Mouse (Mus musculus) kidney, embryonic 14.5 days (tissue): ENCODE data around the gene Rcsd1. TPM values are rescaled to one million over a fixed set of nuclear protein-coding genes. Genes with fewer than 3 reads are reported as not detected.

ENCODE experiments used
- ATAC-seq: fragments of 200-750 bp; cut with Nextera tagmentation; 2 replicates; pipeline ENCODE4 v1.8.0; 2017; ENCODE audit warnings: moderate number of reproducible peaks, mild to moderate bottlenecking, moderate TSS enrichment, moderate library complexity; ENCODE audit not compliant: low FRiP score, low TSS enrichment
- H3K27ac ChIP-seq: fragments of 300-500 bp; sonication (generic); 2 replicates; pipeline ENCODE4 v1.5.1; 2014; ENCODE audit warnings: low read depth, mild to moderate bottlenecking, low read length, moderate library complexity, mixed read lengths
- H3K27me3 ChIP-seq: fragments of 300-500 bp; sonication (generic); 2 replicates; pipeline ENCODE4 v1.6.1; 2014; ENCODE audit warnings: mild to moderate bottlenecking, low read length; ENCODE audit not compliant: control insufficient read depth, insufficient read depth
- H3K36me3 ChIP-seq: fragments of 300-500 bp; sonication (generic); 2 replicates; pipeline ENCODE4 v1.6.1; 2014; ENCODE audit warnings: low read length, mixed read lengths; ENCODE audit not compliant: control insufficient read depth, insufficient read depth
- H3K4me1 ChIP-seq: fragments of 300-500 bp; sonication (generic); 2 replicates; pipeline ENCODE4 v1.6.1; 2014; ENCODE audit warnings: low read length, mixed read lengths; ENCODE audit not compliant: control insufficient read depth, insufficient read depth
- H3K4me2 ChIP-seq: fragments of 300-500 bp; sonication (generic); replicated peaks from 2 replicates; pipeline ENCODE4 v1.6.1; 2014; ENCODE audit warnings: low read depth, mild to moderate bottlenecking, low read length
- H3K4me3 ChIP-seq: fragments of 300-500 bp; sonication (generic); 2 replicates; pipeline ENCODE4 v1.5.1; 2014; ENCODE audit warnings: mild to moderate bottlenecking, low read length
- H3K9ac ChIP-seq: fragments of 300-500 bp; sonication (generic); 2 replicates; pipeline ENCODE4 v1.6.1; 2014; ENCODE audit warnings: low read depth, mild to moderate bottlenecking, low read length, moderate library complexity
- H3K9me3 ChIP-seq: fragments of 300-500 bp; sonication (generic); 2 replicates; pipeline ENCODE4 v1.6.1; 2016; ENCODE audit warnings: low read length; ENCODE audit not compliant: control insufficient read depth
- WGBS: fragments of 180-500 bp; shearing (Covaris S2); extraction: QIAGEN DNeasy Blood & Tissue Kit; methylation state at CpG from one replicate; pipeline ENCODE4 v1.1.7; 2014; 5-methylcytosine and 5-hydroxymethylcytosine counted together
- polyA plus RNA-seq: library from polyadenylated mRNA; unstranded; fragments of >200 nt; fragmentation: Nextera tagmentation; extraction: Ambion mirVana; gene quantifications from 2 replicates; pipeline ENCODE4 v1.2.1, GENCODE M21; 2014

Gene Rcsd1
- polyA plus RNA-seq, 1 experiment from 2014 or later, result 44.4 TPM

DNA sequence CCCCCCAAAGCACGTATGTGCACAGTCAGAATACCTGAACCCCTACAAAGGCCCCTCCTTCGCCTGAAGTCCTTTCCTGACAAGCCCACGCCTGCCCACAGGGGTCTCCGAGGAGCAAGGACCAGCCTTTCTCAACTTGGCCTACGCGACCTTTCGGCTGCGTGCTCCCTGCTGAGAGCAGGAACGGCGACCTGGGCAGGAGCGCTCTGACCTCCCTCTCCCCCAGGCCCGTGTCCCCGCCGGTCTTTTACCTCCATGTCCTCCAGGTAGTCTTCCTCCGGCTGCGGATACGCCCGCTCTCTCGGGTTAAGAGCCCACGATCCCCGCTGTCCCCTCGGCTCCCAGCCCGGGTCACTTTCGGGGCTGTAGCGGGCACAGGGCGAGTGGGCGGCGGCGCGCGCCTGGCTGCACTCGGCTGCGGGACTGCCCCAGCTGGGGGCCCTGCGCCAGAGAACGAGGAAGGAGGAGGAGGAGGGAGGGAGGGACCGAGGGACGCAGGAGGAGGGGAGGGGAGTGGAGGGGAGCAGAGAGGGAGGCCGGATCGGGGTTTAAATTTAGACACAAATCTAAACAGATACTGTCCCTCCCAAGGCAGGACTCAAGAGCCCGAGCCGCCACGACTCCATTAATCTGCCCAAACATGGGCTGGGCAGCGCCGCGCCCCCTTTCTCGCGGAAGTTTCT lies 1.8 kb downstream of the Rcsd1 start:
- H3K27ac ChIP-seq, result peak overlapping the region; percentile 77
- WGBS, result under 1% methylated on average over 41 of the region's 47 CpGs

GRCm38 (mm10) chr1:165707241-165707639 lies 2.3 kb downstream of the Rcsd1 start:
- peak overlapping the region; percentile 55 for H3K4me2 ChIP-seq
- no peaks in the 10 kb centered on the region for H3K36me3 ChIP-seq
- WGBS, result 15% methylated on average over 10 of the region's 10 CpGs
- peak overlapping the region; percentile 74 for H3K4me3 ChIP-seq
- H3K9ac ChIP-seq, result peak overlapping the region; percentile 71
- H3K4me1 ChIP-seq, result peaks cover 48% of the 10 kb centered on the region
- H3K27ac ChIP-seq, result peak overlapping the region; percentile 60; the same call in 1 of the 2 replicates
- no peaks in the 10 kb centered on the region for H3K9me3 ChIP-seq
- no peaks in the 10 kb centered on the region for H3K27me3 ChIP-seq
- ATAC-seq, result no peak

More for the DNA sequence above, 1.8 kb downstream of the Rcsd1 start:
- Histone ChIP-seq H3K4me1 (peaks cover 43% of the 10 kb centered on the region), H3K4me2 (peak overlapping the region; percentile 55), H3K36me3 (no peaks in the 10 kb centered on the region), H3K9ac (peak overlapping the region; percentile 71), H3K9me3 (no peaks in the 10 kb centered on the region), H3K4me3 (peak overlapping the region; percentile 74), H3K27me3 (no peaks in the 10 kb centered on the region)
- peak; percentile 86 for ATAC-seq

GRCm38 (mm10) chr1:165706492-165706891 lies 3.1 kb downstream of the Rcsd1 start:
- H3K27me3 ChIP-seq, result no peaks in the 10 kb centered on the region
- no peak for ATAC-seq
- H3K36me3 ChIP-seq, result no peaks in the 10 kb centered on the region
- peak overlapping the region; percentile 74 for H3K4me3 ChIP-seq
- peak overlapping the region; percentile 71; the same call in 1 of the 2 replicates for H3K9ac ChIP-seq
- peak overlapping the region; percentile 8; the same call in 1 of the 2 replicates for H3K27ac ChIP-seq
- WGBS, result 55% methylated on average over 4 of the region's 4 CpGs
- peak overlapping the region; percentile 55 for H3K4me2 ChIP-seq
- H3K4me1 ChIP-seq, result peaks cover 56% of the 10 kb centered on the region
- H3K9me3 ChIP-seq, result no peaks in the 10 kb centered on the region

- peak overlapping the region; percentile 55 for H3K4me2 ChIP-seq
- peak overlapping the region; percentile 74; the same call in 1 of the 2 replicates for H3K4me3 ChIP-seq
Observed at GRCm38 (mm10) chr1:165705868-165706348, 3.6 kb downstream of the Rcsd1 start.

DNA sequence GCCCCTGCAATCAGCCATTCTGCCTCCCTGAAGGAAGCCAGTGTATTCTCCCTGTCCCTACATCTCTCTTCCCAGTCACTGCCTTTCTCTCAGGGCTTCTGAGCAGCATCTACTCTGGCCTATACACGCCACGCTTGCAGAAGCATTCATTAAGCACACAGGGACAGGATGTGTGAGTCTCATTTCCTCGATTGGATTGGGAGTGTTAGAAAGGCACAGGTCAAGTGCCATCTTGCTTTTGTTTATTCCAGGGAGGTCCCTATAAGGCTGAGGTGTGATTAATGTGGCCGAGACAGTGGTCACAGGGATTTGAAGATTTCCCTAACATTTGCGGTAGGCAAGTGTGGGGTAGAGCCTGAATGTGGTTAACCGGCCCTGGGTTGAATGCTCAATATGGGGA lies 4.2 kb downstream of the Rcsd1 start:
- Histone ChIP-seq H3K27me3 (no peaks in the 10 kb centered on the region), H3K4me2 (peak overlapping the region; percentile 6; the same call in 1 of the 2 replicates), H3K4me3 (no peak overlapping the region), H3K9ac (no peak overlapping the region), H3K9me3 (no peaks in the 10 kb centered on the region), H3K36me3 (no peaks in the 10 kb centered on the region), H3K27ac (no peak overlapping the region), H3K4me1 (peaks cover 67% of the 10 kb centered on the region)
- ATAC-seq, result no peak
- WGBS, result 54% methylated on average over 6 of the region's 6 CpGs

More at GRCm38 (mm10) chr1:165705868-165706348, 3.6 kb downstream of the Rcsd1 start:
- H3K36me3 ChIP-seq, result no peaks in the 10 kb centered on the region
- peak overlapping the region; percentile 31; the same call in 1 of the 2 replicates for H3K9ac ChIP-seq
- H3K9me3 ChIP-seq, result no peaks in the 10 kb centered on the region
- peaks cover 61% of the 10 kb centered on the region for H3K4me1 ChIP-seq
- 70% methylated on average over 7 of the region's 7 CpGs for WGBS
- no peaks in the 10 kb centered on the region for H3K27me3 ChIP-seq
- peak overlapping the region; percentile 56; the same call in 1 of the 2 replicates for H3K27ac ChIP-seq
- no peak for ATAC-seq

DNA sequence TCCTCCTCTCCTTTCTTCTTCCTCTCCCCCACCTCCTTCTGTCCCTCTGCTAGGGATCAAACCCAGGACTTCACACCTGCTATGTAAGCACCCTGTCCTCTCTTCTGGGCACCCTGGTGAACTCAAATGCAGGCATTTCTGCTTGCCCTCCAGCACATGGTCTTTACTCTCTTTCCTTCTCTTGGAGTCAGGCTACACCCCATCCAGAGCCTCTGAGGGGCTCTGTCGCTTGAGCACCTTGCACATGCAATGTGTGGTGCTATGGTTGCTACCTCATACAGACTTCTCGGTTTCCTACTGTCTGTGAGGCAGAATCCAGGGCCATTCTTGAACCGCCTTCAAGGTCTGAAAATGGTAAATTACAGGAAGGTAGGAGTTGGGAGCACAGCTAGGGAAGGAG lies 4.7 kb downstream of the Rcsd1 start:
- Histone ChIP-seq H3K27ac (no peak overlapping the region), H3K4me1 (peaks cover 68% of the 10 kb centered on the region), H3K4me2 (peak overlapping the region; percentile 6; the same call in 1 of the 2 replicates), H3K9ac (no peak overlapping the region), H3K4me3 (no peak overlapping the region), H3K9me3 (no peaks in the 10 kb centered on the region), H3K27me3 (no peaks in the 10 kb centered on the region), H3K36me3 (no peaks in the 10 kb centered on the region)
- no peak for ATAC-seq
- WGBS, result 73% methylated on average over 3 of the region's 3 CpGs

DNA sequence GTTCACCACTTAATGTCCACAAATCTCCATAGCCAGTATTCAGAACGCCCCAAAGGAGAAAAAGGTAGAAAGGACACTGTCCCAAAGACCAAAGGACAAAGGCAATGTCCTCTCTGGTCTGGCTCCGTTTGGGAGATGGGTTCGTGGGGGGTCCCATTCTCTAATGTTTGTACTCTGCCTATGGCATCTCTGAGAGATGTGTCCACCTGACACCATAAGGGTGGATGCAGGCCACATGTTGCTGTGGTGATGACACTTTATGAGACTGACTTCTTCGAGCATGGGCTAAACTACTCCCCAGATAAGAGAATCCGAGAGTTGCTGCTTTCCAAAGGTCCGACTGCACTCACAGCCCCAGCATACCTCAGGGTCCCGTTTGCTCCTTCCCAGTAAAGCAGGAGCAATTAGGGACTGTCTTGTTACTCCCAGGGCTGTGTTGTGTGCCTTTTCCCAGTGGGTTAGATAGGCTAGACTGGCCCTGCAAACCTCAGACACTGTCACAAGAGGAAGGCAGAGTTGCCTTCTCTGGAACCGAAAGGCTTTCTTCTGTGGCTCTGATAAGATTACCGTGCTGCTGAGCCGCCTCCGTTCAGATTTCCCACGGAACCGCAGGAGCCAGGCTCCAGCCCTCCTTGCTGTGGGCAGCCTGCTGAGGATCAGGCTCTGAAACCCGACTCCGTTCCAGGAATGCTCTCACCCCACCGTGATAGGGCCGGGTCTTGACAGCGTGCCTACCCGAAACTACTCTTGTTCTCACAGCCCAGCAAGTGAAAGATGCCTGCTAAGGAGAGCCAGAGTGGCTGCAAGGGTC lies 7.1 kb downstream of the Rcsd1 start:
- peak overlapping the region; percentile 45 for H3K4me2 ChIP-seq
- peak overlapping the region; percentile 43; the same call in 1 of the 2 replicates for H3K27ac ChIP-seq
- no peaks in the 10 kb centered on the region for H3K9me3 ChIP-seq
- peaks cover 53% of the 10 kb centered on the region for H3K4me1 ChIP-seq
- peak; percentile 52 for ATAC-seq
- H3K27me3 ChIP-seq, result no peaks in the 10 kb centered on the region
- WGBS, result 11% methylated on average over 19 of the region's 19 CpGs
- peak overlapping the region; percentile 18 for H3K4me3 ChIP-seq
- peaks cover 3% of the 10 kb centered on the region; the same call in 1 of the 2 replicates for H3K36me3 ChIP-seq
- H3K9ac ChIP-seq, result peak overlapping the region; percentile 35; the same call in 1 of the 2 replicates

DNA sequence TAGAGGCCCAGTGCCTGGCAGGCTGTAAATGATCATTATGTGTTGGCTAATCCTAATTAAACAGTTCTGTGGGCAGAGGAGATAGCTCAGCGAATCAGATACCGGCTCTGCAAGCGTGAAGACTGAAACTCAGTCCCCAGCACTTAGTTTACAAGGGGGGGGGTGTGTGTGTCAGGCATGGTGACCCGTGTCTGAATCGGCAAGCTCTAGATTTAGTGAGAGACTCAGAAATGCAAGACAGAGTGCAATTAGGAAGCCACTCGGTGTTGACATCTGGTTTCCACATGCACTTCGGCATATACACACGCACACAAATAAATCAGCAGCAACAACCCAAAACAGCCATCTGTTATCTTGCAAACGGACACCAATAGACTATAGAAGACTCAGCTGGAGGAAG lies 8.0 kb downstream of the Rcsd1 start:
- no peak overlapping the region for H3K9ac ChIP-seq
- no peak overlapping the region for H3K4me3 ChIP-seq
- peaks cover 3% of the 10 kb centered on the region; the same call in 1 of the 2 replicates for H3K36me3 ChIP-seq
- no peak overlapping the region; the same call in 1 of the 2 replicates for H3K27ac ChIP-seq
- no peaks in the 10 kb centered on the region for H3K9me3 ChIP-seq
- 0 out of 2 replicates have a peak overlapping the region, but pooled peaks have one; percentile 45 for H3K4me2 ChIP-seq
- ATAC-seq, result peak; percentile 61
- H3K27me3 ChIP-seq, result no peaks in the 10 kb centered on the region
- 16% methylated on average over 9 of the region's 9 CpGs for WGBS
- peaks cover 55% of the 10 kb centered on the region for H3K4me1 ChIP-seq
